Mouse (Mus musculus) thymus, adult 2 months (tissue): ENCODE measurements around the gene Mettl16.

Experiments
- CTCF ChIP-seq: fragments of 200-500 bp; IDR thresholded peaks from 2 replicates; pipeline ENCODE4 v1.5.1; 2012; ENCODE audit warnings: mild to moderate bottlenecking, control low read depth, low read length, moderate library complexity, borderline replicate concordance; ENCODE audit not compliant: control insufficient read depth, poor library complexity, insufficient read depth; ENCODE audit errors: extremely low read depth
- POLR2A ChIP-seq: fragments of 200-500 bp; IDR thresholded peaks from 2 replicates; pipeline ENCODE4 v1.6.1; 2012; ENCODE audit warnings: mild to moderate bottlenecking, low read length, control low read depth, moderate library complexity; ENCODE audit not compliant: control insufficient read depth, poor library complexity, insufficient read depth; ENCODE audit errors: extremely low read depth

- TF ChIP-seq POLR2A (no peak), CTCF (no peak)
These were observed 19.8 kb upstream of the Mettl16 start for GRCm38 (mm10) chr11:74750662-74751351.
